Mouse (Mus musculus) forebrain, postnatal 0 days (tissue): ENCODE results near the gene Slc13a4. TPM values are rescaled to one million over a fixed set of nuclear protein-coding genes. Genes with fewer than 3 reads are reported as not detected.

ENCODE experiments used
- ATAC-seq: fragments of 200-750 bp; cut with Nextera tagmentation; 2 replicates; pipeline ENCODE4 v1.8.0; 2017; ENCODE audit warnings: mild to moderate bottlenecking, moderate library complexity
- DNase-seq: peaks from one replicate; pipeline ENCODE4 v3.0.0-alpha.2; 2015
- H3K27ac ChIP-seq: fragments of 300-500 bp; sonication (generic); 2 replicates; pipeline ENCODE4 v1.5.1; 2014; ENCODE audit warnings: low read depth, mild to moderate bottlenecking, antibody characterized with exemption, low read length, moderate library complexity, mixed read lengths
- H3K27me3 ChIP-seq: fragments of 300-500 bp; sonication (generic); 2 replicates; pipeline ENCODE4 v1.6.1; 2014; ENCODE audit warnings: mild to moderate bottlenecking, low read length, mixed read lengths; ENCODE audit not compliant: insufficient read depth
- H3K36me3 ChIP-seq: fragments of 300-500 bp; sonication (generic); 2 replicates; pipeline ENCODE4 v1.6.1; 2014; ENCODE audit warnings: mild to moderate bottlenecking, moderate library complexity; ENCODE audit not compliant: insufficient read depth
- H3K4me1 ChIP-seq: fragments of 300-500 bp; sonication (generic); 2 replicates; pipeline ENCODE4 v1.6.1; 2014; ENCODE audit warnings: antibody characterized with exemption; ENCODE audit not compliant: insufficient read depth
- H3K4me2 ChIP-seq: fragments of 300-500 bp; sonication (generic); 2 replicates; pipeline ENCODE4 v1.6.1; 2014; ENCODE audit warnings: low read depth, mild to moderate bottlenecking, moderate library complexity
- H3K4me3 ChIP-seq: fragments of 300-500 bp; sonication (generic); 2 replicates; pipeline ENCODE4 v1.5.1; 2014; ENCODE audit warnings: low read depth, low read length, mixed read lengths
- H3K9ac ChIP-seq: fragments of 300-500 bp; sonication (generic); 2 replicates; pipeline ENCODE4 v1.6.1; 2014; ENCODE audit warnings: mild to moderate bottlenecking
- H3K9me3 ChIP-seq: fragments of 300-500 bp; sonication (generic); 2 replicates; pipeline ENCODE4 v1.6.1; 2016; ENCODE audit warnings: low read length
- CTCF ChIP-seq: sonication (generic); IDR thresholded peaks from 2 replicates; pipeline ENCODE4 v1.5.1; 2016; ENCODE audit warnings: antibody characterized with exemption, control low read depth, low read depth
- WGBS: fragments of 180-500 bp; shearing (Covaris S2); extraction: QIAGEN DNeasy Blood & Tissue Kit; methylation state at CpG from one replicate; pipeline ENCODE4 v1.1.7; 2014; 5-methylcytosine and 5-hydroxymethylcytosine counted together
- polyA plus RNA-seq: library from polyadenylated mRNA; unstranded; fragments of >200 nt; fragmentation: Nextera tagmentation; extraction: Ambion mirVana; gene quantifications from 2 replicates; pipeline ENCODE4 v1.2.1, GENCODE M21; 2015
- total RNA-seq: library from RNA; depleted of rRNA; stranded (reverse); fragments of >200 nt; gene quantifications from 2 replicates; pipeline ENCODE4 v1.2.3, GENCODE M21; 2014

Slc13a4 gene
- total and polyA plus RNA-seq, 2 experiments from 2014 or later: 14.3 to 17.8 TPM

DNA sequence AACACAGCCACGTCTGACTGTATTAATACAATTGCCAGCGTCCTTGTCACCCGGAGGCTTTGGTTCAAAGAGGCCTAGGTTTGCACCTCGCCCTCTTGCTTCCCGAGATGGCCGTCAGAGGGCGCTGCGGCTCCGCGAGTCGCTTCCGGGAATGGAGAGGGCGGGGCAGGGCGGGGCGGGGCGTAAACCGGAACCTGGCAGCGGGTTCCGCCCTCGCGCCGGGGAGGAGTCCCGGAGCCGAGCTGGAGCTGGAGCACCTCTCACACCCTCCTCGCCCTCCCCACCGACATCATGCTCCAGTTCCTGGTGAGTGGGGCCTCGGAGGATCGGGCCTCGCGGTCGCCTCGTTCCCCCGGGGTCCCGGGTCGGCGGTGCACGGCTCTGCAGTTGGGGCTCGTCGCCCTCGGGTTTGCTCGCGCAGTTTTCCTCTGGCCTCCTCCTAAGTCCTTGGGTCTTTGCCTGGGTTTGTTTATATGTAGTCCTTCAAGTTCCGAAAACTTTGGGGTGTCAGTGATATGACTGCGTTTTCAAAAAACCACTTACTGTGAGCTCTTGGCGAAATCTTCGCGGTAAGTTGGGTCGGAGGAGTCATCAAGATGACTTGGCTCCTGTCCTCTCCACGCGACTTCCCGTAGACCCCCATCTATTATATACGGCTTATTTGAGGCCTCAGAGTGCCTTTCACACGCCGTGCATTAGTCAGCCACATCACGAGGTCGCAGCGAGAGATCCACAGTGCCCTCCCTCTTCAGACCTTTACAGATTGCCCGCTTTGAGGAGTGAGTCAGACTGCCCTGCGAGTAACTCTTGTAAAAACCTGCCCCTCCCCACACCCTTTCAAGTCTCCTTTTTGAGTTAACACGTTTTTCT, 55.2 kb downstream of the Slc13a4 start:
- ATAC-seq: peak; percentile 92
- TF ChIP-seq CTCF: peak; percentile 87

DNA sequence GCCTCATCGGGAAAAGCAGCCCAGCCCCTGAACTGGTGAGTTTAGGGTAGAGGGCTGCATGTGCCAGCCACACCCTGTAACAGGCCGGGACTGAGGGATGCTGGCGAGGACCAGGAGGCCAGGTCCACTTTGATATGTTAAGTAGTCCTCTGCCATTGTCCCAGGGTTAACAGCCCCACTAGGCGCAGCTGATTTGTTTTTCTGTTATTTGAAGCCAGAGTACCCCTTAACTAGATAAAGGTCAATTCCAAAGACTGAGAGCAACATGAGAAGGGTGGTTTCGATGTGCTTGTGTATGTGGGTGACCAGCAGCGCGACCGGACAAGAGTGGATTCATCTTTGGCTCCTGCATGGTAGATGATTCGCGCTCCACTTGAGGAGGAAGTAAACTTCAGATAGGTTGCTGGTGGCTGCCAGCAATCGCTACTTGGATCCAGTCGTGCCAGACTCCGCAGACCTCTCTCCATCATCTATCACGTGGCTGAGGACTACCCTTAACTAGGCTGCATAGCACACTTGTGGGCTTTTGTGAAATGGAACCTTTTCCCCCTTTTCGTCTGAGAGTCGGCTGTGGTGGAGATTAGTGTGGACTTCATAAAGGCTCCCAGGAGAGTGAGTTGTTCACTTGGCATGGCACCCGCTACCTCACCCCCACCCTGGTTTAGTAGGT, 56.0 kb downstream of the Slc13a4 start:
- no peak for DNase-seq
- peak overlapping the region; percentile 77 for H3K4me3 ChIP-seq
- peak overlapping the region; percentile 65 for H3K9ac ChIP-seq
- ATAC-seq: peak; percentile 45
- no peaks in the 10 kb centered on the region for H3K27me3 ChIP-seq
- H3K4me2 ChIP-seq: peak overlapping the region; percentile 57
- no peaks in the 10 kb centered on the region for H3K9me3 ChIP-seq
- no peak overlapping the region for H3K27ac ChIP-seq
- peaks cover 10% of the 10 kb centered on the region for H3K4me1 ChIP-seq
- no peak for TF ChIP-seq CTCF
- WGBS: 68% methylated on average over 17 of the region's 17 CpGs
- H3K36me3 ChIP-seq: peaks cover 3% of the 10 kb centered on the region

More for the DNA sequence above, 55.2 kb downstream of the Slc13a4 start:
- peak overlapping the region; percentile 69 for H3K27ac ChIP-seq
- DNase-seq: peak; percentile 92
- peak overlapping the region; percentile 65 for H3K9ac ChIP-seq
- no peaks in the 10 kb centered on the region for H3K9me3 ChIP-seq
- under 1% methylated on average over 60 of the region's 60 CpGs for WGBS
- peak overlapping the region; percentile 57 for H3K4me2 ChIP-seq
- peak overlapping the region; percentile 77 for H3K4me3 ChIP-seq
- H3K36me3 ChIP-seq: no peaks in the 10 kb centered on the region
- no peaks in the 10 kb centered on the region for H3K27me3 ChIP-seq
- peaks cover 10% of the 10 kb centered on the region for H3K4me1 ChIP-seq

DNA sequence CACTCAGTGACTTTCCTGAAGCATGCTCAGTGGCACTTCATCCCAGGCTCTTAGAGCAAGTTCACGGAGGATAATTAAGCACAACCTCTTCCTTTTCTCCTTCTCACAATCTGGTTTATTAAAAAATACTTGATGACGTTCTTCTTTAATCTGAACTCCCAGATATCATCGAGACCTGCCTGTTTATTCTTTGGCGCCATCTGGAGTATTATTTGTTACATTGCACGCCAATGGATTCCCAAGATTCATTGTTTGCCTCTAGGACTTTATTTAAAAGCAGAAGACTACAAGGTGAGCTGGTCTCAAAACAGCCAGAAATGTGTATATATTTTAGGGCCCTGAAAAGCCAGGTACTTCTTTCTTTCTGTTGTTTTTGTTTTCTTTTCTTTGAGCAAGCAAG, 62.8 kb downstream of the Slc13a4 start:
- Histone ChIP-seq H3K9ac (no peak overlapping the region), H3K4me2 (no peak overlapping the region), H3K4me3 (no peak overlapping the region), H3K4me1 (no peaks in the 10 kb centered on the region), H3K9me3 (no peaks in the 10 kb centered on the region), H3K36me3 (peaks cover 54% of the 10 kb centered on the region), H3K27me3 (no peaks in the 10 kb centered on the region), H3K27ac (no peak overlapping the region)
- peak; percentile 63 for TF ChIP-seq CTCF
- DNase-seq (peak; percentile 57), ATAC-seq (peak; percentile 16; the same call in 1 of the 2 replicates)
- 41% methylated on average over 5 of the region's 5 CpGs for WGBS

DNA sequence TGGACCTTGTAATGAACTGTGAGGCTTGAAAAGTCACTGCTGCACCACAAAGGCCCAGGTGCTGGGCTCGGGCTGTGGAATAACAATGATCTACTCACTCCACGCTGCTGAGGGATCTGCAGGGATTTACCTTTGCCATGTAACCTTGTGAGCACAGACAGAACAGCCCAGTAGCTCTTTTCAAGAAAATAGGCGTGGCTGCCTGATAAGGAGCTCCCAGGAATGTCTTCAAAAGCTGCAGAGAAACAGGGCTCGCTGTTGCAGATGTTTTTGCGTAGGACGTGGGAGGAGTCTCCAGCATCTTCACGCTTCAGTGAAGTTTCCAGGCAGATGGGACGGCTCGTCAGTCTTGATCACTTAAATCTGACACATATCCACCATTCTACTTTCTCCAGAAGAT, 63.9 kb downstream of the Slc13a4 start:
- H3K4me3 ChIP-seq: no peak overlapping the region
- ATAC-seq (no peak), DNase-seq (no peak)
- H3K9me3 ChIP-seq: no peaks in the 10 kb centered on the region
- 89% methylated on average over 9 of the region's 9 CpGs for WGBS
- no peak overlapping the region for H3K4me2 ChIP-seq
- no peaks in the 10 kb centered on the region for H3K27me3 ChIP-seq
- no peak for TF ChIP-seq CTCF
- H3K27ac ChIP-seq: no peak overlapping the region
- peaks cover 58% of the 10 kb centered on the region for H3K36me3 ChIP-seq
- no peaks in the 10 kb centered on the region for H3K4me1 ChIP-seq
- H3K9ac ChIP-seq: no peak overlapping the region

DNA sequence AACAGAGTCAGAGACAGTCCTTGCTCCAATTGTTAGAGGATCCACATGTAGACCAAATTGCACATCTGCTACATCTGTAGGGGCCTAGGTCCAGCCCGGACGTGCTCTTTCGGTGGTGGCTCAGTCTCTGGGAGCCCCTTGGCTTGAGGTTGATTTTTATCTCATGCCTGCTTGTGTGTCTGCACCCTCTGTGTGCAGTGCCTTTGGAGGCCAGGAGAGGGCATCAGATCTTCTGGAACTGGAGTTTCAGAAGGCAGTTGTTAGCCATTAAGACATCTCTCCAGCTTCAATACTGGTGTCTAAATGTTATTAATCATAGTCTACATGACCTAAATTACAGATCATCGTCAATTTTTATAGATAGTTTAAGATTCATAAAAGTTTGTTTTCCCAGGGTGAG, 64.7 kb downstream of the Slc13a4 start:
- 98% methylated on average over 4 of the region's 4 CpGs for WGBS
- peaks cover 62% of the 10 kb centered on the region for H3K36me3 ChIP-seq
- no peaks in the 10 kb centered on the region for H3K9me3 ChIP-seq
- no peaks in the 10 kb centered on the region for H3K4me1 ChIP-seq
- peak; percentile 31; the same call in 1 of the 2 replicates for TF ChIP-seq CTCF
- H3K9ac ChIP-seq: no peak overlapping the region
- DNase-seq (no peak), ATAC-seq (no peak)
- no peak overlapping the region for H3K4me2 ChIP-seq
- no peak overlapping the region for H3K27ac ChIP-seq
- no peak overlapping the region for H3K4me3 ChIP-seq
- H3K27me3 ChIP-seq: no peaks in the 10 kb centered on the region

DNA sequence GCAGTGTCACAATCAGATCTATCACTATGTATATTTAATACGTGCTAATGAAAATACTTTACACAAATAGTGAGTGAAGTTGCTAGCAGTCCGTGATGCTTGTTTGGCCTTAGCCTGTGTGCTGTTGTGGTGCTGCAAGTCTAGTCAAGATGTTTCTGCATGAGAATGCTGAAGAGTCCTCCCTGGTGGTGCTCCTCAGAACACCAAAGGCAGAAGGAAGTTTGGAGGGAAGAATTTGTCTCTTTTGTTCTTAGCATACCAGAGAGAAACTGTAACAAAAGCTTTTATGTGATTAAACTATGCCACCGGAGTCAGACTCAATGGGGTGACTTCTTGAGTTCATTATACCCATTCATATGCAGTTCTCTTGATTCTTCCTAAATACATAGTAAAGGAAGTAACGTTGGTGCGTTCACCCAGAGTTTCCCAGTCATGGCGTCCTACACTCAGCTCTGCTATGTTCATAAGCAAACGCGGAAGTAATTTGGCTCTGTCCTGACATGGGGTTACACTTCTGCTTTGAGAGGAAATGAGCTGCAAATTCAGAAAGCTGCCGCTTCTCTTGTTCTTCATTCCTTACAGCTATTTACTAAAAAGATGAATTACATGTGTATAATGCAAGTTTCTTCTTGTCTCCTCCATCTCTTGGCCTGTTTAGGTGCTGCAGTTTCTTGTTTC, 71.7 kb downstream of the Slc13a4 start:
- 60% methylated on average over 9 of the region's 9 CpGs for WGBS
- Histone ChIP-seq H3K9ac (no peak overlapping the region), H3K27me3 (no peaks in the 10 kb centered on the region), H3K9me3 (no peaks in the 10 kb centered on the region), H3K36me3 (peaks cover 68% of the 10 kb centered on the region), H3K27ac (no peak overlapping the region), H3K4me2 (no peak overlapping the region), H3K4me3 (no peak overlapping the region), H3K4me1 (no peaks in the 10 kb centered on the region)
- ATAC-seq (no peak), DNase-seq (no peak)
- TF ChIP-seq CTCF: no peak
